Mouse (Mus musculus): ENCODE results near the gene Prok1.

GRCm38 (mm10) chr3:107207625-107208253, 31.8 kb downstream of the Prok1 start:
- TF ChIP-seq CTCF (IDR thresholded peaks at IDR 0.05; ENCODE audit: low read depth) (no peak), EP300 (IDR thresholded peaks at IDR 0.05; ENCODE audit: low read depth) (no peak)

Measured in liver, embryonic 14.5 days (tissue).